13 mouse cellular contexts compared by ENCODE assay signal in the genomic region with DNA sequence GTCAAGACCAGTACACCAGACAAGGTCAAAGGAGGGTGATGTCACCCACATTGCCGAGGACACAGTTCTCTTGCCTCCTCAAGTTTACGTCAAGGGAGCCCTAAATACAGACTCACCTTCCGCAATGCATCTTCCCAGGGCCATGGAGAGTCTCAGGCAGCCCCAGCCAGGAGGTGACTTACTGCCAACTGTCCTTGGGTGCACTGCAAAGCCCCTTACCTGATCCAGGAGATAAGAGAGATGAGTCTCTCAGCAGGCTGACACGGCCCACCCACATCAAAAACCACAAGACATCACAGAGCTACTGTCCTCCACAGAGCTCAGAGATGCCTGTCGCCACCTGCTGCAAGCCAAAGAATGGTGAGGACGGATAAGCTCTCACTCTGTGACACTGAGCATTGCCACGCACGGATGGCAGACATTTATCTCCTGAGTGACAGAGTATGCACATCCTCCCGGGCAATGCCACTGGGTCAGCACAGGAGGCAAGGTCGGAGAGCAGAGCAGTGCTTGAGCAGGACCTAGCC. TPM values are rescaled to one million over a fixed set of nuclear protein-coding genes. Genes with fewer than 3 reads are reported as not detected.
DNase-seq lines count a peak whose midpoint lies in the region; ATAC-seq and TF ChIP-seq lines count a peak whose summit lies in the region.
"Had no signal": no experiment of that assay in that cellular context is flagged by ENCODE, and none has a peak within 500 bp of the region (broad histone marks: within the 10 kb centered on the region; RNA-seq: fewer than 3 reads in every experiment).

Gene Il9r (minus strand): TSS at position 205 of the 527 bp plus-strand sequence.

- peak within 1 kb of the TSS; percentile 50 for H3K4me3 ChIP-seq in megakaryocyte, embryonic 14.5 days (replicated peaks)
- peak within 1 kb of the TSS; percentile 57 to 77 for H3K4me3 ChIP-seq in MEL (ENCODE audit: control insufficient read depth in 1 of 2, insufficient read depth in 1 of 2, low read depth in 2 of 2, low read length in 2 of 2)
- H3K4me3 ChIP-seq: forebrain, embryonic 12.5 days; hindbrain, embryonic 15.5 days; neural tube, embryonic 12.5 days had no signal

- peak in 2 of 3 experiments; percentile 40 to 42; a peak in 3 of 6 replicates for TF ChIP-seq CTCF in MEL (IDR thresholded peaks at IDR 0.05 in 2 of 3, conservative IDR thresholded peaks at IDR 0.05 in 1 of 3; ENCODE audit: control insufficient read depth in 1 of 3, insufficient read depth in 1 of 3, low read depth in 2 of 3, low read length in 3 of 3, poor library complexity in 1 of 3, severe bottlenecking in 1 of 3)

- peak within 1 kb of the TSS; percentile 57 for H3K9ac ChIP-seq in MEL (ENCODE audit: control insufficient read depth, low read depth, low read length, poor library complexity, severe bottlenecking)
- H3K9ac ChIP-seq: forebrain, embryonic 12.5 days; hindbrain, embryonic 15.5 days; neural tube, embryonic 12.5 days had no signal

- peak in 1 of 2 experiments; percentile 53; a peak in 1 of 4 replicates for TF ChIP-seq POLR2A in MEL (IDR thresholded peaks at IDR 0.05; ENCODE audit: control insufficient read depth in 1 of 2, insufficient read depth in 1 of 2, low read depth in 1 of 2, low read length in 2 of 2, poor library complexity in 1 of 2)

- no peak; the same call in 1 of the 2 replicates for TF ChIP-seq RAD21 in MEL (IDR thresholded peaks at IDR 0.05; ENCODE audit: low read depth, low read length)

- DNase-seq in CD4-positive, CD25-positive, alpha-beta regulatory T cell, adult 2 months (ENCODE audit: low read depth, low spot score) = peak; percentile 72
- DNase-seq in MEL (ENCODE audit: low read depth, low spot score) = peak; percentile 95
- DNase-seq in naive thymus-derived CD4-positive, alpha-beta T cell, adult 2 months (ENCODE audit: low read depth) = peak; percentile 62
- DNase-seq in frontal cortex, postnatal 25 days (ENCODE audit: low spot score in 2 of 2) = no peak
- no peak for DNase-seq in kidney, adult 9 months
- DNase-seq: kidney, postnatal 4 days; left cerebral cortex, postnatal 4 days had no signal

- peak; percentile 89 to 93 for TF ChIP-seq EP300 in MEL (IDR thresholded peaks at IDR 0.05; ENCODE audit: low read depth in 1 of 2, low read length in 2 of 2)

- H3K4me1 ChIP-seq in megakaryocyte, embryonic 14.5 days = peaks cover 59% of the 10 kb centered on the region
- H3K4me1 ChIP-seq in MEL (ENCODE audit: control insufficient read depth in 1 of 2, insufficient read depth in 2 of 2, low read length in 2 of 2) = peaks cover 28 to 48% of the 10 kb centered on the region in 2 experiments

- peaks cover 27% of the 10 kb centered on the region for H3K27me3 ChIP-seq in megakaryocyte, embryonic 14.5 days (replicated peaks)
- H3K27me3 ChIP-seq in MEL (ENCODE audit: control insufficient read depth in 1 of 2, insufficient read depth in 2 of 2, low read length in 2 of 2) = no peaks in the 10 kb centered on the region
- H3K27me3 ChIP-seq: neural tube, embryonic 12.5 days had no signal

- H3K27ac ChIP-seq in MEL (ENCODE audit: control insufficient read depth, low read depth, low read length) = peak within 1 kb of the TSS; percentile 88
- H3K27ac ChIP-seq: forebrain, embryonic 12.5 days; hindbrain, embryonic 15.5 days; neural tube, embryonic 12.5 days had no signal

- no peaks in the 10 kb centered on the region for H3K36me3 ChIP-seq in megakaryocyte, embryonic 14.5 days (replicated peaks; ENCODE audit: low read length)
- H3K36me3 ChIP-seq in MEL (ENCODE audit: control insufficient read depth in 1 of 2, insufficient read depth in 2 of 2, low read length in 2 of 2) = peaks cover 0 to 33% of the 10 kb centered on the region in 2 experiments; a peak in 3 of 4 replicates
- H3K36me3 ChIP-seq: forebrain, embryonic 12.5 days; hindbrain, embryonic 15.5 days; neural tube, embryonic 12.5 days had no signal

- peaks cover 26% of the 10 kb centered on the region for H3K79me2 ChIP-seq in MEL (ENCODE audit: control insufficient read depth, insufficient read depth, low read length, poor library complexity)

- no peaks in the 10 kb centered on the region for H3K9me3 ChIP-seq in megakaryocyte, embryonic 14.5 days
- H3K9me3 ChIP-seq in MEL (replicated peaks; ENCODE audit: insufficient read depth, low read length) = no peaks in the 10 kb centered on the region
- H3K9me3 ChIP-seq: forebrain, embryonic 12.5 days; hindbrain, embryonic 15.5 days; neural tube, embryonic 12.5 days had no signal

- no peak for ATAC-seq in megakaryocyte, adult 5-6 weeks (ENCODE audit: poor library complexity, severe bottlenecking)

TF ChIP-seq in MEL, 35 proteins besides CTCF, POLR2A, EP300 and RAD21:
- TF ChIP-seq GATA1 (IDR thresholded peaks at IDR 0.05; ENCODE audit: low read depth, low read length) (peak; percentile 87), MAFK (IDR thresholded peaks at IDR 0.05; ENCODE audit: borderline replicate concordance, low read depth, low read length) (no peak; the same call in 1 of the 2 replicates), USF2 (IDR thresholded peaks at IDR 0.05; ENCODE audit: borderline replicate concordance in 1 of 2, insufficient read depth in 1 of 2, low read depth in 1 of 2, low read length in 2 of 2) (no peak), NELFE (IDR thresholded peaks at IDR 0.05; ENCODE audit: low read depth, low read length) (no peak; the same call in none of the 2 replicates), MEF2A (IDR thresholded peaks at IDR 0.05; ENCODE audit: extremely low read depth, insufficient replicate concordance, low read depth, low read length, poor library complexity, severe bottlenecking) (no peak), RCOR1 (IDR thresholded peaks at IDR 0.05; ENCODE audit: low read depth, low read length) (peak; percentile 72; the same call in 1 of the 2 replicates), ZMIZ1 (IDR thresholded peaks at IDR 0.05; ENCODE audit: low read depth, low read length) (0 out of 2 replicates have a peak, but pooled peaks have one; percentile 54), JUND (IDR thresholded peaks at IDR 0.05; ENCODE audit: low read depth, low read length) (no peak), NRF1 (IDR thresholded peaks at IDR 0.05; ENCODE audit: insufficient read depth, low read depth, low read length, poor library complexity, severe bottlenecking) (peak; percentile 38; the same call in 1 of the 2 replicates), MYC (IDR thresholded peaks at IDR 0.05; ENCODE audit: low read depth, low read length) (peak; percentile 74; the same call in 1 of the 2 replicates), MYB (IDR thresholded peaks at IDR 0.05; ENCODE audit: low read depth, low read length) (no peak), MXI1 (IDR thresholded peaks at IDR 0.05; ENCODE audit: low read depth, low read length) (peak; percentile 88), MAX (IDR thresholded peaks at IDR 0.05; ENCODE audit: low read length) (peak; percentile 86), TBP (IDR thresholded peaks at IDR 0.05; ENCODE audit: low read depth, low read length) (peak; percentile 56; the same call in 1 of the 2 replicates), MAZ (IDR thresholded peaks at IDR 0.05; ENCODE audit: low read depth, low read length) (peak; percentile 66; the same call in 1 of the 2 replicates), CHD1 (IDR thresholded peaks at IDR 0.05; ENCODE audit: low read depth, low read length) (no peak), SIN3A (IDR thresholded peaks at IDR 0.05; ENCODE audit: low read length) (peak; percentile 87), HCFC1 (IDR thresholded peaks at IDR 0.05; ENCODE audit: low read depth, low read length) (peak; percentile 48; the same call in 1 of the 2 replicates), E2F4 (IDR thresholded peaks at IDR 0.05; ENCODE audit: borderline replicate concordance, low read depth, low read length) (no peak), ZC3H11A (IDR thresholded peaks at IDR 0.05; ENCODE audit: low read depth, low read length) (no peak), UBTF (IDR thresholded peaks at IDR 0.05; ENCODE audit: borderline replicate concordance, insufficient read depth, low read depth, low read length) (no peak), SMC3 (IDR thresholded peaks at IDR 0.05; ENCODE audit: low read depth, low read length) (peak; percentile 22; the same call in 1 of the 2 replicates), TAL1 (IDR thresholded peaks at IDR 0.05; ENCODE audit: low read length) (peak; percentile 96), ETS1 (IDR thresholded peaks at IDR 0.05; ENCODE audit: low read depth, low read length) (peak; percentile 93), GABPA (IDR thresholded peaks at IDR 0.05; ENCODE audit: low read depth, low read length) (no peak), POLR2AphosphoS5 (IDR thresholded peaks at IDR 0.05; ENCODE audit: borderline replicate concordance, low read depth, low read length) (peak; percentile 69; the same call in 1 of the 2 replicates), KAT2A (conservative IDR thresholded peaks at IDR 0.05; ENCODE audit: low read depth, low read length) (no peak), TCF12 (IDR thresholded peaks at IDR 0.05; ENCODE audit: low read depth, low read length) (peak; percentile 94), ZNF384 (IDR thresholded peaks at IDR 0.05; ENCODE audit: low read depth, low read length) (no peak), ELF1 (IDR thresholded peaks at IDR 0.05; ENCODE audit: low read depth, low read length) (no peak; the same call in 1 of the 2 replicates), CHD2 (IDR thresholded peaks at IDR 0.05; ENCODE audit: low read length) (no peak), ZKSCAN1 (IDR thresholded peaks at IDR 0.05; ENCODE audit: low read depth, low read length) (no peak), USF1 (IDR thresholded peaks at IDR 0.05; ENCODE audit: low read depth, low read length) (no peak), POLR2AphosphoS2 (IDR thresholded peaks at IDR 0.05; ENCODE audit: low read length) (peak; percentile 48; the same call in 1 of the 2 replicates), BHLHE40 (IDR thresholded peaks at IDR 0.05; ENCODE audit: borderline replicate concordance, low read depth, low read length) (no peak; the same call in 1 of the 2 replicates)

RNA-seq across cellular contexts. Expression of gene Il9r, which starts in this region (rescaled TPM):
- polyA plus RNA-seq in megakaryocyte, embryonic 14.5 days (2012; ENCODE audit: insufficient read depth, low replicate concordance) = not detected in 2 replicates
- total RNA-seq in megakaryocyte, adult 5-6 weeks (2015) = not detected in 2 replicates
- not detected in 2 replicates for total RNA-seq in megakaryocyte, adult 5-6 weeks (2017)
- total RNA-seq in MEL (2012; rRNA removed) = 76.5 and 83.8 TPM in 2 replicates
- 10 to 100 TPM in 1 of 2 experiments, not detected in 1; 56.9 TPM for polyA plus RNA-seq in MEL (2012; ENCODE audit: insufficient read depth in 1 of 2, insufficient read length in 2 of 2, low read depth in 1 of 2, low replicate concordance in 2 of 2, missing spikeins in 1 of 2)
- total RNA-seq: granulocyte monocyte progenitor cell, adult 5-6 weeks; left cerebral cortex, postnatal 4 days had no signal
- polyA plus RNA-seq: forebrain, embryonic 12.5 days; hindbrain, embryonic 15.5 days had no signal

Comparison
In these comparisons a context has a peak if more than half of its experiments do, and no peak if none do; other contexts are left out.
1. RNA of gene Il9r (total RNA-seq): 76.5 to 83.8 TPM in MEL; not detected in megakaryocyte, adult 5-6 weeks; every median in the first group is over 10 times any median in the second.
2. RNA of gene Il9r (polyA plus RNA-seq): 56.9 TPM in MEL; not detected in megakaryocyte, embryonic 14.5 days; every median in the first group is over 10 times any median in the second.
3. DNase-seq: peak in CD4-positive, CD25-positive, alpha-beta regulatory T cell, adult 2 months (single experiment), MEL (single experiment) and naive thymus-derived CD4-positive, alpha-beta T cell, adult 2 months (single experiment); none in frontal cortex, postnatal 25 days (0 of 2) and kidney, adult 9 months (single experiment).